Mouse (Mus musculus) left cerebral cortex, postnatal 14 days (tissue): ENCODE results near the gene Efcab10. TPM values are rescaled to one million over a fixed set of nuclear protein-coding genes. Genes with fewer than 3 reads are reported as not detected.
A peak's percentile ranks its signal among the peaks of the same experiment; 100 is the strongest.

Experiments
- DNase-seq, 2 experiments: peaks; one replicate each; pipeline ENCODE4 v3.0.0; 2021 to 2022; ENCODE audit warnings: low spot score in 2 of 2, mixed read lengths in 1 of 2
- intact Hi-C: fragments of 180-260 bp; cut with DNase I; formaldehyde crosslinking; loops from one replicate; pipeline ENCODE4 v1.15.1; 2025
- long read RNA-seq, 2 experiments: library from polyadenylated mRNA; stranded (forward); transcript quantifications; one replicate each; pipeline ENCODE4 v2.0.0; 2021
- total RNA-seq, 2 experiments: library from RNA; stranded (reverse); gene quantifications; 2 replicates each; pipeline ENCODE4 v1.2.3; 2021

The Efcab10 gene
- total RNA-seq, result 1 to 10 TPM; 1.1 to 1.4 TPM
- long read RNA-seq, experiment 1, partial matches to known transcripts, result 0 of 1 reads
- long read RNA-seq, experiment 1, other reads (novel, unspliced or antisense), result 1 of 1 reads
- long read RNA-seq, experiment 2, partial matches to known transcripts, result 0 of 1 reads
- long read RNA-seq, experiment 2, other reads (novel, unspliced or antisense), result 1 of 1 reads

DNA sequence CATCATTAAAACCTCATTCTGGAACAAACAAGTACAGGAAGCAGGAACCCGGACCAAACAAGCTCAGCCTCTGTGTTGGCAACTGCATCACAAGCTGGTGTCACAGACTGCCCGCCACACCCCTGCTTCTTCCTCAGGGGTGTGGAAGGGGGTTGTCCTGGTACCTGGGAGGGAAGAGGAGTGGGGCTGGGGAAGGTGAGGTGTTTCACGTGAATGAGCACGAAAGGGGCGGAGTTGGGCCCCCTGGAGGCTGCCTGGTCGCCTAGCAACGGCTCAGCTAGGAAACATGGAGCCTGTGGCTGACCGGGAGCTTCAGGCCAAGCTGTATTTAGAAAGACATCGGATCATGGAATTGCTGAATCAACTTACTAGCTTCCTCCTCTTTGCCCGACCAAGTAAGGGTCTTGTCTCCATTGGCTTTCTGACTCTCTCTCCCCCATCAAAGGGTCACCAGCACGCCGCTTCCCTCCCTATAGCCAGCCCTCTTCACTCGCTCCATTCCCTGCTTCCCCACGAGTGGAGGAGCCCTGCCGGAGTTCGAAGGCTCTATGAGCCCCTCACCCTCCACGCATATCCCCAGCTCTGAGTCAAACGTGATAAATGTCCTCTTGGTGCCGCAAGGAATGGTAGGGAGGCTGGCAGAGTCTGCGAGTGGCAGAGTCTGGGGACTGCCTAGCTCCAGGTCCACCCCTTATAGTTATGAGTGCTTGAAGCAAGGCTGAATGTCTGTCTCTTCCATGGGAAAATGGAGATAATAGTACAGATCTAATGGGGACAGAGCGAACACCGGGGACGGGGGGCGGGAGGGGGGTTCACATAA is at the start of gene Efcab10:
Efcab10 (plus strand) TSS at position 51 of the 820 bp plus-strand sequence.
- peak; percentile 56 to 63 for DNase-seq
- intact Hi-C loops, result no loop called here

DNA sequence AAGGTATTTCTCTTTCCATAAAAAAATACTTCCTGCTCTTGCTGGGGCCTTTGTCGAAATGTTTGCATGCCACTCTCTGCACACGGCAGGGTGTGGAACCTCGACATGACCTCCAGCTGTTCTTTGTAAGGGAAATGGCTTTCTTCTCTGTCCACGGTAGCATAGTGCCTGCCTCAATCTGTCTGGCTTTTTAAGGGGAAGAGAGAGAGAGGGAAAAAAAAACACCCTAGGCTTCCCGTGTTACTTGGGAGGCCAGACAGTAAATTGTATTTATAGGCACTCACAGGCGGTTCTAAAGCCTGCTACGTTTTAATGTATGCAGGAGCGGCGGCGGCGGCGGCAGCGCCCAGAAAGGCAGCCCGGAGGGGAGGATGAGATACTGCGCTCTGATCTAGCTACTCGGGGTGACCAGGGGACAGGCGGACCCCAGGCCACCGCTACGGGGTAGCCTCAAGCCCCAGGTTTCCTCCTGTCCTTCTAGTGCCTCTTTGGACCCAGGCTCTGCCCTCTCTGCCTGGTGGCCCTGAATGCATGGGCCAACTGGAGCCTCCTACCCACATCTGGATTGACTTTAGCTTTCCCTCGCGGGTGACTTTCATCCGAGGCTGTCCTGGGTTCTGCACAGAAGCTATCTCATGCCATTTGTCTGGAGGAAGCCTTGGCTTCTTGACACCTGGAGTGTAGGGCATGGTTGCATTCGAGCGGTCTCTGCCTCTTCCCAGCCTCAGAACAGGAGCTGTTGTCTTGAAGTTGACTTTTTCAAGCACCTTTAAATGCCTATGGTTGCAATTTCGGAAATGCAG is 49.5 kb upstream of the Efcab10 start:
- peak; percentile 57 to 63 for DNase-seq
- intact Hi-C loops, result no loop called here

- intact Hi-C loops, result no loop called here
These were observed 48.8 kb upstream of the Efcab10 start for GRCm38 (mm10) chr12:33345773-33346435.

GRCm38 (mm10) chr12:33352671-33353070 is 42.0 kb upstream of the Efcab10 start:
- intact Hi-C loops, result no loop called here
- no peak for DNase-seq

More at GRCm38 (mm10) chr12:33345773-33346435, 48.8 kb upstream of the Efcab10 start:
- DNase-seq, result no peak

DNA sequence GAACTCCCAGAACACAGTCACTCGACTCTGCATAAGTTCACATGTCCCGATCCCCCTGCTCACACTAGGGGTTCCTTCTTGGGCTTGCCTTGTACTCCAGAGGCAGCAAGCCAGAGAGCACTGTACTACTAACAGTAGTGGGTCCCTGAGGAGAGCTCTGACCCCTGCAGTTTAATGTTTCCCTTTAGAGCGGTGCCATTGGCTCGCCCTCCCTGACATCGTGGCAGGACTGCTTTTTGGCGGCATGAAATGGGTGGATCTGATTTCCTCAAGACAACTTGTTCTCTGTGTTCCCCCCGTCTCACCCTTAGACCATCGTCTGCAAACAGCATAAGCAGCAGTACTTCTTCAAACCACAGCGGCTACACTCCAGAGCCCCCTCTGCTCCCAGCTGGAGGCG is 36.3 kb upstream of the Efcab10 start:
- intact Hi-C loops, result no loop called here
- no peak for DNase-seq

DNA sequence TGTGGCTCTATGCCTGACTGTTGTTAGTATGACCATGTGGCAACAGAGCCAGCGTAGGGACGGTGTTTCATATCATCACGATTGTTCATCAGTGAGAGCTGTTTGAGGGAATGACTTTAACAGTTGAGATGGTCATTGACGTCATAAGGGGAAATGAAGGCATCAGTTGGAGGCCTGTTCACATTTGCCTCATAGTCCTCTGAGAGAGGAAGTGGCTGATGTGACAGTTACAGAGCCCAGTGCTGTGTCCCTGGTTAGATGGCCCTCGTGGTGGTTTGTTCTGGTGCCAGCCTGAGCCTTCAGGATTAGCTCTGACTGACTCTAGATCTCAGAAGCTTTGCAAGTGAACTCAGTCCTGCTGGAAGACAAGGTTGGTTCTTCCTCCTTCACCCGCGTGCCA is 35.4 kb upstream of the Efcab10 start:
- intact Hi-C loops, result no loop called here
- no peak for DNase-seq

GRCm38 (mm10) chr12:33359878-33360482 is 34.7 kb upstream of the Efcab10 start:
- peak in 1 of 2 experiments; percentile 44 for DNase-seq
- intact Hi-C loops, result no loop called here

GRCm38 (mm10) chr12:33360729-33361128 is 33.9 kb upstream of the Efcab10 start:
- intact Hi-C loops, result no loop called here

DNA sequence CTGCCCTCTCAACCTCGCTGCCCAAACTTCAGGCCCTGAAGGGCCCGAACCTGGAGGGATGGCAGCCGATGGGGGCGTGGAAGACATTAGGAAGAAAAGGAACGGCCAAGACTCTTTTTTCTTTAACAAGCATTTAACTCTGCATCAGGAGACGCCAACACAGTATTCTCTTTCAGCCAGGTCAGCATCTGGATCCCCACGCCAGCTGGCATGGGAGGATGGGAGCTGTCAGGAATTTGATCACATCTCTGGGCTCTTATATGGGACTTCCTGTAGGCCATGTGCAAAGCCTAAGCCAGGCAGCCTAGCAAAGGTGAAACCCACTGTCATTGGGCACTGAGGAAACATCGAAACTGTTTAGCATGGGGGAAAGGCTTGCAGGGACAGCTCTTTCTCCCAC is 30.1 kb upstream of the Efcab10 start:
- no peak for DNase-seq
- intact Hi-C loops, result no loop called here

More at GRCm38 (mm10) chr12:33360729-33361128, 33.9 kb upstream of the Efcab10 start:
- peak; percentile 83 to 84 for DNase-seq

DNA sequence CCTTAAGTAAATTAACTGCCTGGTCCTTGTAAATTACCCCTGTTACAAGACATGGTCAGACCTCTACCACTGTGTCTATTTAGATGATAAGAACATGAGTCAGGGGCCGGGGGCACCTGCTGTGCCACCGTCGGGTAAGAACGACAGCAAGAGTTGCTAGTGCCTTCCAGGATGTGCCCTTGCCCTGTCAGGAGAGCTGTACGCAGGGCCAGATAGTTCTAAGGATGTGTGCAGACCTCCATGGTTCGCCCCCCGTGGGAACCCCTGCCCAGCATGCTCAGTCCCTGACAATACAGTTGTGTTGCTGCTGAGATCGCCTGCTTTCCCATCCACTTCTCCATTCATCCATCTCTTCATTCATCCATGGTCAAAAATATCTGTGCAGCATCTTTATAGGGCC is 29.5 kb upstream of the Efcab10 start:
- intact Hi-C loops, result no loop called here
- no peak for DNase-seq

GRCm38 (mm10) chr12:33369555-33369954 is 25.1 kb upstream of the Efcab10 start:
- no peak for DNase-seq
- intact Hi-C loops, result no loop called here

DNA sequence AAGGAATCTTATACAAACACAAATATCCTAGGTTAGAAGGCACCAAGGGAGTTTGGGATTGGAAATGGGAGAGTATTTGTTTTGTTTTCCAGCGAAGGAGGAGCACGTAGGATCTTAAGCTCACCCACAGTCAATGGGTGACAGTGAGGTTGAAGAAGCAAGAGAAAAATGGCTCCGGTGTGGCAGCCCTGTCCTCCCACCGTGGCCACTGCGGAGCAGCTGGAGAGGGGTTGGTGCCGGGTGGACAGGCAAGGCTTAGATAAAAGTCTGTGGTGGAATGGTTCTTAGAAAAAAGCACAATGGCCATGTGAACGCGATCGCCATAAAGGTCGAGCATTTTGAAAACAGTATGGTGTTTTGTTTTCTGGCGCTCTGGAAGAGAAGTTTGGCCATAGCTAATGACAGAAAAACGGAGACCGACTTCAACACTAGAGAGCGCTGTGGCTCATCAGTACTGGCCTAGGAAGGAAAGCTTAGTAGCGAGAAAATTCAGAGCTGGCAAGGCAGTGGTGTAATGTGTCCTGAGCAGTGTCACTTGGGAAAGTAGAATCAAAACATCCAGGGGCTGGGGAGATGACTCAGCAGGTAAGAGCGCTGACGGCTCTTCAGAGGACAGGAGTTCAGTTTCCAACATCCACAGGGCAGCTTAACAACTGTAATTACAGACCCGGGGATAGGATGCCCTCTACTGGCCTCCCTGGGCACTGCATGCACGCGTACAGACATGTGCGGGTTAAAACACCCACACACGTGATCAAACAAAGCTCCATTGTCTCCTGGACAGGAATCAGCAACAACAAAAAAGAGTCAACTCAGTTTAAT is 14.8 kb upstream of the Efcab10 start:
- intact Hi-C loops, result no loop called here
- DNase-seq, result peak; percentile 72 to 86

DNA sequence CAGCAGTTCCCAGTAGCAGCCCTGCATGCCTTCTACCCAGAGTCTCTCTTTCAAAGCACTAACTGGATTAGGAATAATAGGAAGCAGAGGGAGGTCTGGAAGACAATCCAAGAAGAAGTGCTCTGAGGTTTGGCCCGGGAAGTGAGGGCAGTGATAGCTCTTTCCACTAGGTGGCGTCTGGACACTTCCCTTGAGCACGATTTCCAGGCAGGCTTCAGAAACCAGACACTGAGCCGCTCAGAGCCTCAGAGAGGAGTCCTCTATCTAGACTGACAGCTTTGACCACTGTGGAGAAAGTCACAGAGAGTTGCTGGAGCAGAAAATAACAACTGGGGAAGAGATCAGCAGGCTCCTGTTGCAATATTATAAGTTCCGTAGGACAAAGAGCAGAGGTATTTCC is 5.8 kb upstream of the Efcab10 start:
- peak; percentile 85 to 86 for DNase-seq
- intact Hi-C loops, result no loop called here

- intact Hi-C loops, result loop anchor here (1.0 kb wide), 1 partner anchor 33 kb away; no protein-coding TSS in a partner anchor
- no peak for DNase-seq
These were observed 3.7 kb upstream of the Efcab10 start for GRCm38 (mm10) chr12:33390844-33391560.

DNA sequence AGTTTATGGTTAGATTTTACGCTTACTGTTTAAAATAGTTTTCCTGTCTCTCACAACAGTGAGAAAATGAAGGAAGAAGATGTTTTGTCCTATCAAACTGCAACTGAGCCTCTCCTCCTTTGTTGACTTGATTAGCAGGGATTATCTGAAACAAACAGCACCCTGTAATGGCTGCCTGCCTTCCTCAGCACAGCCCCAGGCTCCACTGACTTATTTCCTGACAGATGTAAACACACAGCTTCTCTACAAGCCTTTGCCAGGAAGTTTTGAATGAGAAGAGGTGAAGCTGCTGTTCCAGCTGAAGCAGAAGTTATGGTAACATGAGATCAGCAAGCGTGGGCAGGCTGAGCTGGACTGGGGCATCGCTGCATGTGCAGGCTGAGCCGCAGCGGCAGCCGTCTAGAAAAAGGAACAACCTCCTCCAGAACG is 8.6 kb downstream of the Efcab10 start:
- DNase-seq, result no peak
- intact Hi-C loops, result no loop called here

GRCm38 (mm10) chr12:33404996-33405395 is 10.3 kb downstream of the Efcab10 start:
- no peak for DNase-seq
- intact Hi-C loops, result no loop called here

- no peak for DNase-seq
These were observed 10.9 kb downstream of the Efcab10 start for GRCm38 (mm10) chr12:33405398-33406026.

More at GRCm38 (mm10) chr12:33405398-33406026, 10.9 kb downstream of the Efcab10 start:
- intact Hi-C loops, result no loop called here
